Mouse (Mus musculus): Measurements from ENCODE around the gene Katnal1.

Gene Katnal1

GRCm38 (mm10) chr5:148924586-148924985, 4.5 kb downstream of the Katnal1 start:
- DNase-seq: no peak

- DNase-seq: no peak
Observed at GRCm38 (mm10) chr5:148924051-148924450, 5.1 kb downstream of the Katnal1 start.

- DNase-seq: no peak
Observed at GRCm38 (mm10) chr5:148923408-148923807, 5.7 kb downstream of the Katnal1 start.

GRCm38 (mm10) chr5:148922773-148923172, 6.3 kb downstream of the Katnal1 start:
- no peak for DNase-seq

- DNase-seq: no peak
Observed at GRCm38 (mm10) chr5:148918049-148918448, 11.1 kb downstream of the Katnal1 start.

GRCm38 (mm10) chr5:148916775-148917174, 12.3 kb downstream of the Katnal1 start:
- DNase-seq: no peak

- no peak for DNase-seq
Observed at GRCm38 (mm10) chr5:148912262-148912661, 16.9 kb downstream of the Katnal1 start.

- no peak for DNase-seq
Observed at GRCm38 (mm10) chr5:148910066-148910465, 19.1 kb downstream of the Katnal1 start.

GRCm38 (mm10) chr5:148909402-148909801, 19.7 kb downstream of the Katnal1 start:
- no peak for DNase-seq

GRCm38 (mm10) chr5:148909057-148909395, 20.1 kb downstream of the Katnal1 start:
- no peak for DNase-seq

- no peak for DNase-seq
Observed at GRCm38 (mm10) chr5:148908191-148909056, 20.7 kb downstream of the Katnal1 start.

- no peak for DNase-seq
Observed at GRCm38 (mm10) chr5:148906305-148906704, 22.8 kb downstream of the Katnal1 start.

- DNase-seq: peak; percentile 33 to 60
Observed at GRCm38 (mm10) chr5:148904846-148905245, 24.3 kb downstream of the Katnal1 start.

GRCm38 (mm10) chr5:148899361-148899760, 29.8 kb downstream of the Katnal1 start:
- peak in 1 of 2 experiments; percentile 17 for DNase-seq

GRCm38 (mm10) chr5:148897941-148898417, 31.1 kb downstream of the Katnal1 start:
- DNase-seq: peak in 1 of 2 experiments; percentile 33

GRCm38 (mm10) chr5:148897069-148897702, 31.9 kb downstream of the Katnal1 start:
- DNase-seq: no peak

GRCm38 (mm10) chr5:148896515-148896914, 32.6 kb downstream of the Katnal1 start:
- DNase-seq: no peak

GRCm38 (mm10) chr5:148895833-148896232, 33.3 kb downstream of the Katnal1 start:
- no peak for DNase-seq

- DNase-seq: no peak
Observed at GRCm38 (mm10) chr5:148895034-148895433, 34.1 kb downstream of the Katnal1 start.

- no peak for DNase-seq
Observed at GRCm38 (mm10) chr5:148890237-148890636, 38.9 kb downstream of the Katnal1 start.

GRCm38 (mm10) chr5:148888032-148888431, 41.1 kb downstream of the Katnal1 start:
- DNase-seq: no peak

- DNase-seq: no peak
Observed at GRCm38 (mm10) chr5:148885821-148886609, 43.1 kb downstream of the Katnal1 start.

GRCm38 (mm10) chr5:148883671-148884070, 45.4 kb downstream of the Katnal1 start:
- no peak for DNase-seq

Measured in cerebellum, postnatal 25 days (tissue).